Mouse (Mus musculus) neural tube, embryonic 14.5 days (tissue): ENCODE data around the gene Lgsn. TPM values are rescaled to one million over a fixed set of nuclear protein-coding genes. Genes with fewer than 3 reads are reported as not detected.
A peak's percentile ranks its signal among the peaks of the same experiment; 100 is the strongest.

Experiments
- ATAC-seq: fragments of 200-750 bp; cut with Nextera tagmentation; 2 replicates; pipeline ENCODE4 v1.8.0; 2017; ENCODE audit warnings: low read depth, mild to moderate bottlenecking, moderate TSS enrichment, moderate library complexity
- H3K27ac ChIP-seq: fragments of 300-500 bp; sonication (generic); 2 replicates; pipeline ENCODE4 v1.5.1; 2014; ENCODE audit warnings: low read depth, mild to moderate bottlenecking, control low read depth, low read length, moderate library complexity, mixed read lengths
- H3K27me3 ChIP-seq: fragments of 300-500 bp; sonication (generic); 2 replicates; pipeline ENCODE4 v1.6.1; 2014; ENCODE audit warnings: low read length; ENCODE audit not compliant: control insufficient read depth, insufficient read depth
- H3K36me3 ChIP-seq: fragments of 300-500 bp; sonication (generic); 2 replicates; pipeline ENCODE4 v1.6.1; 2014; ENCODE audit warnings: low read length, mixed read lengths; ENCODE audit not compliant: control insufficient read depth, insufficient read depth
- H3K4me1 ChIP-seq: fragments of 300-500 bp; sonication (generic); 2 replicates; pipeline ENCODE4 v1.6.1; 2014; ENCODE audit warnings: low read length; ENCODE audit not compliant: control insufficient read depth, insufficient read depth
- H3K4me2 ChIP-seq: fragments of 300-500 bp; sonication (generic); 2 replicates; pipeline ENCODE4 v1.6.1; 2014; ENCODE audit warnings: mild to moderate bottlenecking, low read depth, low read length, control low read depth
- H3K4me3 ChIP-seq: fragments of 300-500 bp; sonication (generic); 2 replicates; pipeline ENCODE4 v1.5.1; 2014; ENCODE audit warnings: low read depth, low read length, control low read depth, mixed read lengths
- H3K9ac ChIP-seq: fragments of 300-500 bp; sonication (generic); replicated peaks from 2 replicates; pipeline ENCODE4 v1.6.1; 2014; ENCODE audit warnings: low read depth, mild to moderate bottlenecking, control low read depth, low read length, mixed read lengths
- H3K9me3 ChIP-seq: fragments of 300-500 bp; sonication (generic); 2 replicates; pipeline ENCODE4 v1.6.1; 2016; ENCODE audit warnings: low read length; ENCODE audit not compliant: control insufficient read depth
- whole genome bisulfite sequencing: fragments of 180-500 bp; shearing (Covaris S2); extraction: QIAGEN DNeasy Blood & Tissue Kit; methylation state at CpG from one replicate; pipeline ENCODE4 v1.1.7; 2014; 5-methylcytosine and 5-hydroxymethylcytosine counted together
- polyA plus RNA-seq: library from polyadenylated mRNA; unstranded; fragments of >200 nt; fragmentation: Nextera tagmentation; extraction: Ambion mirVana; gene quantifications from 2 replicates; pipeline ENCODE4 v1.2.1, GENCODE M21; 2014

Lgsn gene
- polyA plus RNA-seq, 1 experiment from 2014 or later, result not detected

DNA sequence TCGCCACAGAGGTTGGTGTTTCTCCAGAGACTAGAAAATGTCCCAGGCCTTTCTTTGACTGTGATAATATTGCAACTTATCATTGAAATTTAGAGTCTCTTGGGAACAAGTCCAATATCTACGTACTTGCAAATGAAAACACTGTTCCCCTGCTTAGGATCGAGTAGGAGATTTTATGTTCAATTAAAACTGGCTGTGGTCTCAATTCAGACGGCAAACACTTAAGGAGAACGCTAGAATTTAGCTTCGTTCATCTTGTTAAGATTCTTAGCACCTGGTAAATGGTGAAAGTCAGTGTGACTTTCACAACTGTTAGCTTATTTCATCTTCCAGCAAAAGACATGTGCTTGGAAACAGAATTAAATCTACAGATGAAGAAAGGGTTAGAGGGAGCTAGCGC is 29.1 kb downstream of the Lgsn start:
- no peak for ATAC-seq
- no peak overlapping the region for H3K27ac ChIP-seq
- no peaks in the 10 kb centered on the region for H3K27me3 ChIP-seq
- H3K4me2 ChIP-seq, result no peak overlapping the region
- H3K9me3 ChIP-seq, result no peaks in the 10 kb centered on the region
- 47% methylated on average over 7 of the region's 7 CpGs for WGBS
- no peaks in the 10 kb centered on the region for H3K36me3 ChIP-seq
- H3K4me1 ChIP-seq, result no peaks in the 10 kb centered on the region
- no peak overlapping the region for H3K4me3 ChIP-seq
- H3K9ac ChIP-seq, result no peak overlapping the region

DNA sequence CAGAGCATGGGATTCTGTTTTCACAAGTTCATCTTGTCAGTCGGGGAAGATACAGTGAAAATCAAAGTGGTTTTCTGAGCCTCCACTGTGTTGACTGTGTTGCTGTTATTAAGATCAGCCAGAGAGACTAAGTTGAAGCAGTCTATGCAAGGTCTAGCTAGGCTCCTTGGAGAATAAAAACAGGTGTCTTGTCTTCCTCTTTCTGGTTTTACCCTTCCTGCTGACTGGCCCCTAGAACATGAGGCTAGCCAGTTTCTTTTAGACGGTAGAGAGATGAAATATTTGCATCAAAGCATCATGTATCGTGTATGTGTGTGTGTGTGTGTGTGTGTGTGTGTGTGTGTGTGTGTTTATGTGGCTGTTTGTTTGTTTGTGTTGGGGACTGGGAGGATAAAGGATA is 29.6 kb downstream of the Lgsn start:
- WGBS, result 88% methylated on average over 3 of the region's 3 CpGs
- H3K27me3 ChIP-seq, result no peaks in the 10 kb centered on the region
- H3K27ac ChIP-seq, result no peak overlapping the region
- no peak overlapping the region for H3K4me2 ChIP-seq
- no peaks in the 10 kb centered on the region for H3K36me3 ChIP-seq
- H3K9me3 ChIP-seq, result no peaks in the 10 kb centered on the region
- no peak overlapping the region for H3K4me3 ChIP-seq
- no peaks in the 10 kb centered on the region for H3K4me1 ChIP-seq
- no peak for ATAC-seq
- H3K9ac ChIP-seq, result no peak overlapping the region

DNA sequence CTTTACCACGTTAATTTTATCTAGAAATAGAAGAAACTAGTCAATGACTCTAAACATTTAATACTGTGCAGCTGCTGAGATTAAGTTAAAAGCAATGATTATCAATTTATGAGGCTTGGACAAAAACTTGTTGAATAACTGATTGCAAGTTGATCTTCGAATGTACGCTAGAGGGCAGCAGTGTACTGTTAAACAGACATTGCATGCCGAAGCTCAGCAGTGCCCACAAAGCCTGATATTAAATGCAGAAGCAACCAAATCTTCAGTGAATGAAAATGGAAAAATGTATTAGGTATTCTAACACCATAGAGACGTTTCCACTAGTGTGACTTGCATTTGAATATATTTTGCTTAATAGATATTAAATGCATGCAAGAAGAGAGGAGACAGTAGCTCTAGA is 33.9 kb downstream of the Lgsn start:
- peak; percentile 71 for ATAC-seq
- Histone ChIP-seq H3K4me3 (no peak overlapping the region), H3K9ac (no peak overlapping the region), H3K27ac (no peak overlapping the region), H3K4me2 (no peak overlapping the region), H3K36me3 (no peaks in the 10 kb centered on the region), H3K27me3 (no peaks in the 10 kb centered on the region), H3K9me3 (no peaks in the 10 kb centered on the region), H3K4me1 (no peaks in the 10 kb centered on the region)
- WGBS, result under 1% methylated on average over 5 of the region's 5 CpGs

DNA sequence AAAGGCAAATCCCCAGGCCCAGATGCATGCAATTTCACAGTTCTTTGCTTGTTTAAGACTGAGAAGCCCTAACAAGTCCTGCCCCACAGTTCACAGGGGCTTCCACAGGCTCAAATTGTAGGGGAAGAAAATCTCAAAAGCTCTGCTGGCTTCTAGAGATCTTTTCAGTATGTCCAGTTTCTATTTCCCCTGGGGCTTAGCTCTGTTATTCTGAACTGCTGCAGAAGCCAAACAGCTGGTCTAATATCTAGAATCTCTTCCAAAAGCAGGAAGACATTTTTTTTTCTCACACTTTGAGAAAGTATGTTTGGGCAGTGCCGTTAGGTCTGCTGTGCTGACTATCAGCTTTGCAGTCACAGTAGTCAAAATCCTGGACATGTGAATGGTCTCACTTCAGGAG is 38.6 kb downstream of the Lgsn start:
- Histone ChIP-seq H3K27ac (no peak overlapping the region), H3K4me3 (no peak overlapping the region), H3K4me1 (no peaks in the 10 kb centered on the region), H3K9ac (no peak overlapping the region), H3K27me3 (no peaks in the 10 kb centered on the region), H3K36me3 (no peaks in the 10 kb centered on the region), H3K4me2 (no peak overlapping the region), H3K9me3 (no peaks in the 10 kb centered on the region)
- no peak for ATAC-seq
- WGBS, result 95% methylated on average over 1 of the region's 1 CpGs

DNA sequence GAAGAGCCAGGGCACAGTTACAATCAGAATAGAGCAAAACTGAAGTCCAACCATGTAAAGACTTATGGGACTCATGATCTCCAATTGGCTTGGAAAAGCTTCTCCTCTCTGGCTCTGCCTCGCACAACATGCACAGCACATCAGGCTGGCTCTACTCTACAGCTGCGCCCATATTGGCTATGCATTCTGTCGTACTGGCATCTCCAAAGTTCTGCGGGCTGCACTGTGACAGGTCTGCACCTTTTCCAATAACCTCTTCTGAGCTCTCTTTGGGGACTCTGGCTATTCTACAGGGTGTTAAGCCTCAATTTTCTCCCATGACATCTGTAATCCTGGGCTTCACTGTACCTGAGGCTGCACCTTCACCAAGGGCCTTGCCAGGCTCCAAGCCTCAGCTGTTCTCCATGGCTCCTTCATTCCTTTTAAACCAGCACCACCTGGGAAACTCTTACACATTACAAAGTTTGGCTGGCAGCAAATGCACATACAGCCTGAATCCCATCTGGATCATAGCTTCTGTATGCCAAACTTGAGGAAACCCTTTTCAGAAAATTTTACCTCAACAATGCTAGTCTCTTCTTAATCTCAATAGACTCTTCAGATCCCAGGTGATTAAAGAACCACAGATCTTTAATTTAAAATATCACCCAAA is 44.5 kb downstream of the Lgsn start:
- Histone ChIP-seq H3K36me3 (no peaks in the 10 kb centered on the region), H3K4me1 (no peaks in the 10 kb centered on the region), H3K9ac (no peak overlapping the region), H3K27me3 (no peaks in the 10 kb centered on the region), H3K4me3 (no peak overlapping the region), H3K9me3 (no peaks in the 10 kb centered on the region), H3K4me2 (no peak overlapping the region), H3K27ac (no peak overlapping the region)
- 98% methylated on average over 4 of the region's 4 CpGs for WGBS
- ATAC-seq, result no peak

DNA sequence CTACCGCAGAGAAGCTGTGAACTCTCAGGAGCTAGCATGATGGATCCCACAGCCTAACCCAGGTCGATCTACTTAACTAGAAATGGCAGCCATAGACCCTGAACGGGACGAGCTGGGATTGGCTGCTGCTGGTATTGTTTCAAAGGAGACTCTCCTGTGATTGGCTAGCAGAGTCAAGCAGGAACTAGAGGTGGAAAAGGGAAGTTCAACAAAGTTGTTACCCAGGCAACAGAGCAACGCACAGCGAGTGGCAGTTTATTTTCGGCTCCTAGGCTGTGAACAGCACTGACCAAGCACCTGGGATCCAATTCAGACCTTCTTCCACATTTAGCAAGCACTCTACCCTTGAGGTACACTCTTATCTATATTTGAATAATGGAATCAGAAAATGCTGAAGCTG is 46.4 kb downstream of the Lgsn start, which contains the start of the genes 4931428L18Rik and Pih1d3:
4931428L18Rik (minus strand) TSS at position 121 of the 400 bp plus-strand sequence.
Pih1d3 (plus strand) TSS at position 275 of the 400 bp plus-strand sequence.
- H3K9ac ChIP-seq, result no peak within 1 kb of the TSS
- H3K4me2 ChIP-seq, result no peak within 1 kb of the TSS
- H3K4me3 ChIP-seq, result no peak within 1 kb of the TSS
- no peak for ATAC-seq
- WGBS, result 84% methylated on average over 7 of the region's 7 CpGs
- no peaks in the 10 kb centered on the region for H3K9me3 ChIP-seq
- H3K27ac ChIP-seq, result no peak within 1 kb of the TSS
- H3K36me3 ChIP-seq, result no peaks in the 10 kb centered on the region
- no peaks in the 10 kb centered on the region for H3K4me1 ChIP-seq
- H3K27me3 ChIP-seq, result no peaks in the 10 kb centered on the region

DNA sequence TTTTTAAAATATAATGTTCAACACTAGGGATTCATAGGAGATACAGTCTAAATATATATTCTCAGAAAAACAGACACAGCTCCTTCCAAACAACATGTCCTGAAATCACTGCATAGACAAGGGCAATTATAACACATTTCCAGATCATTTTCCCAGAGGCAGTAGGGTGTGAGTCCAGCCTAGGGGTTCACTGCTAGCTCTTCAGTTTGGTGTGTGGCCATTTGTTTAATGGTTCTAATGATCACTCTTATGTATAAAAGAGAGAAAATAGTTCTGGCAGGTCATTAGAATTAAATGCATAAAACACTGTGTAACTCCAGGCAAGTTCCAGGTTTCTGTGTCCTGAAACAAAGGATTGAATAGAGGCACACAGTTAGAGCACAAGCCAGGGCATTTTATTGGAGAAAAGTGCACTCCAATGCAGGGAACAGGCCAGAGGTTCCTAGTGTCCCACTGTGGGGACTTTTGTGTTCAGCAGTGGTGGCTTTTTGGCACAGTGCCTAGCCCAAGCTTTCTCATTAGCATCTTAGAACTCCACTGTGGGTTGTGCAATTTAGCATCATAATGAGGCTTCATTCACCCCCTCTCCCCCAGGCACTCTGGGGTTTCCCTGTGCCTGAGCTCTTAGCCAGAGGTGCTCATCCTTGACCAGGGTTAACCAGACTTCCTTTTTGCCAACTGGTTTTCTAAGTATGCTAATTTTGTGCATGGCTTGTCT is 57.3 kb downstream of the Lgsn start:
- Histone ChIP-seq H3K36me3 (no peaks in the 10 kb centered on the region), H3K4me2 (no peak overlapping the region), H3K9ac (no peak overlapping the region), H3K4me3 (no peak overlapping the region), H3K27me3 (no peaks in the 10 kb centered on the region), H3K9me3 (no peaks in the 10 kb centered on the region), H3K4me1 (no peaks in the 10 kb centered on the region), H3K27ac (no peak overlapping the region)
- peak; percentile 96 for ATAC-seq

Other genes starting within 250 kb of the Lgsn start
- not detected in 2 replicates for gene AC153137.1, start 198.4 kb upstream of the Lgsn start, polyA plus RNA-seq
- gene 4931428L18Rik, start 46.3 kb downstream of the Lgsn start, polyA plus RNA-seq, result not detected in 2 replicates
- not detected in 2 replicates for gene Pih1d3, start 46.4 kb downstream of the Lgsn start, polyA plus RNA-seq